Mouse (Mus musculus) left cerebral cortex, adult 9 months (tissue): ENCODE results near the gene Pcx.

Experiments used
- DNase-seq, 2 experiments: peaks; one replicate each; pipeline ENCODE4 v3.0.0; 2022; ENCODE audit warnings: low spot score in 2 of 2

Pcx gene

GRCm38 (mm10) chr19:4619461-4619860, 109.2 kb downstream of the Pcx start:
- no peak for DNase-seq

GRCm38 (mm10) chr19:4620721-4621120, 110.4 kb downstream of the Pcx start:
- no peak for DNase-seq

GRCm38 (mm10) chr19:4622780-4623179, 112.5 kb downstream of the Pcx start:
- DNase-seq: no peak

- no peak for DNase-seq
Observed at GRCm38 (mm10) chr19:4623419-4623818, 113.1 kb downstream of the Pcx start.

GRCm38 (mm10) chr19:4624006-4624405, 113.7 kb downstream of the Pcx start:
- no peak for DNase-seq

- no peak for DNase-seq
Observed at GRCm38 (mm10) chr19:4624406-4625178, 114.3 kb downstream of the Pcx start.

- peak in 1 of 2 experiments; percentile 86 for DNase-seq
Observed at GRCm38 (mm10) chr19:4625179-4625828, 115.0 kb downstream of the Pcx start, which contains the start of gene Rce1. TSS of gene Rce1 (minus strand) at chr19:4625641.

GRCm38 (mm10) chr19:4625829-4626535, 115.7 kb downstream of the Pcx start:
- DNase-seq: no peak

- peak in 1 of 2 experiments; percentile 75 for DNase-seq
Observed at GRCm38 (mm10) chr19:4628819-4629218, 118.5 kb downstream of the Pcx start.

GRCm38 (mm10) chr19:4635986-4636385, 125.7 kb downstream of the Pcx start:
- no peak for DNase-seq

- peak in 1 of 2 experiments; percentile 89 for DNase-seq
Observed at GRCm38 (mm10) chr19:4644271-4644670, 134.0 kb downstream of the Pcx start.

GRCm38 (mm10) chr19:4646917-4647492, 136.7 kb downstream of the Pcx start:
- peak in 1 of 2 experiments; percentile 76 for DNase-seq

GRCm38 (mm10) chr19:4658156-4658555, 147.9 kb downstream of the Pcx start:
- no peak for DNase-seq

- no peak for DNase-seq
Observed at GRCm38 (mm10) chr19:4666815-4667214, 156.5 kb downstream of the Pcx start.

GRCm38 (mm10) chr19:4670776-4671175, 160.5 kb downstream of the Pcx start:
- DNase-seq: no peak
